Mouse (Mus musculus) heart, postnatal 36 days (tissue): ENCODE measurements around the gene Eif4b. TPM values are rescaled to one million over a fixed set of nuclear protein-coding genes. Genes with fewer than 3 reads are reported as not detected.

Experiments
- DNase-seq, 2 experiments: peaks; one replicate each; pipeline ENCODE4 v3.0.0; 2021 to 2022
- intact Hi-C: fragments of 180-260 bp; cut with DNase I; formaldehyde crosslinking; loops from one replicate; pipeline ENCODE4 v1.15.1; 2025
- total RNA-seq, 2 experiments: library from RNA; stranded (reverse); gene quantifications; 2 replicates each; pipeline ENCODE4 v1.2.3; 2021

The Eif4b gene
- total RNA-seq = 100 to 1,000 TPM; 149 to 165 TPM

DNA sequence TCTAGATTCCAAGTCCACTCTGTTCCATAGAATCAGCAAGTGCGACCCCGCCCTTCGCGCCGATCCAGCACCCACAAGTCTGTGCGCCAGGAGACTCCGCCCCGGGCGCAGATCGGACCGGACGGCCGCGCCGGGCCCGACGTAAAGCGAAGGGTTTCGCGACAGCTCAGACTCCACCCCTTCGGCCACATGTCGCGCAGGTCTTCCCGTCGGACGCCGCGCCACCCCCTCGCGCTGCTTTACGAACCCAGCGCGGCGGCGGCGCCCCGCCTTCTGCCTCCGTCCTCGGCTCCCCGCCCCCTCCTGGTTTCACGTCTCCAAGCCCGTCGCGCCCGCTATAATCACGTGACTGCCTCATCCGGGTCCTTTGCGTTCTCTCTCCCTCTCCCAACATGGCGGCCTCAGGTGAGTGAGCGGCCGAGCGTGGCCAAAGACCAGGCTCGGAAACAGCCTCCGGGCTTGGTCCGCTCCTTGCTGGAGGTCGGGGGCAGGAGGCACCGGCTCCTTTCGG lies at the start of gene Eif4b:
Gene Eif4b, plus strand, starts transcription at position 215 of the 511 bp plus-strand sequence.
- intact Hi-C loops = loop anchor here (2.0 kb wide), 1 partner anchor 21 kb away; no protein-coding TSS in a partner anchor
- DNase-seq = peak; percentile 96 to 97

GRCm38 (mm10) chr15:102023888-102024287 lies 49.7 kb upstream of the Eif4b start:
- DNase-seq = no peak

DNA sequence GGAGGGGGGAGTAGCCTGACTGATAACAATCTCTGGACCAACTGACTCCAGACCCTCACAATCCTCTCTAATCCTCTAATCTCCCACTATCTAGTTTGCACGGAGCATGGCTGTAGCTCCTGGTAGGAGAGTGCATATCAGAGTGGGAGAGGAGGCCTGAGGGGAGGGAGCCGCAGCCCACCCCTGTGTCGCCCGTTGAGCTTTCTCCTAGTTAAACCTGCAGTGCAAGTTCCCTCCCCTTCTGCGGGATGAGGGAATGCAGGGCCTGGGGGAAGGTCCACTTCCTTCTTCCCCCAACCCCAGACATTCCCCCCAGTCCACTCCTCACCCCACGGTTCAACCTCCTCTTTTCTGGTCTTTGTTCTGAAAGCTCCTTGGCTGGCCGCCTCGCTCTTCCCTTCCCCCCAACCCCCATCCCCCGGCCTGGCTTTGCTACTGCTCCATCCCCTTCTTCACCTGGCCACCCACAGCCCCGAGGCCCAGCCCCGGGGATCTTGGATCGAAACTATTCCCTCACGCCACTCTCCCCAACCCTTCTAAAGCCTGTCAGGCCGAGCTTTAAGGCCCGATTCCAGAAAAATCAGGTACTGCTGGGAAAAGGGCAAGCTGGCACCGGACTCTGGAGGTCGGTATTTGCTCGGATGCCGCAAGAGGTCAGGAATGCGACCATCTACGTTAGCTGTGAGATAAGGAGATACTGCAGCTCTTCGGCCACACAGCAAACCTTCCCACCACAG lies 48.3 kb upstream of the Eif4b start:
- intact Hi-C loops = no loop called here
- DNase-seq = peak in 1 of 2 experiments; percentile 17

More at GRCm38 (mm10) chr15:102023888-102024287, 49.7 kb upstream of the Eif4b start:
- intact Hi-C loops = no loop called here

DNA sequence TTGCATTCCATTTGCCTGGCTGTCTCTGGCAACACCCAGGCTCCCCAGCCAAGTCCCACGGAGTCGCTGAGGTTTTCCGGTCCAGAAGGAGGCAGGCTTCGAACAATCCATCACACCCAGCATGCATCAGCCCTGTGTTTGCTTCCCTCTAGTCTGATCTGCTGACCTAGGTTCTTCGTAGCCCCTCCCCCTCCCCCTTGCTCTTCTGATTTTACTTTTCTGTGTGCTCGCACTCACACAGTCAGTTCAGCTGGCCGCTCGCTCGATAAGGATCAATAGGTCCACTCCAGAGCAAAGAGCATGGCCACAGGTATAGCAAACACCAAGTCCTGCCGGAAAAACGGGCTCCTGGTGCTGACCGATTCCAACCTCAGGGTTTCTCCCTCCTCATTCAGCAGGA lies 47.1 kb upstream of the Eif4b start:
- intact Hi-C loops = no loop called here

GRCm38 (mm10) chr15:102028040-102028439 lies 45.5 kb upstream of the Eif4b start, which contains the start of gene Krt18:
Krt18 (plus strand) TSS chr15:102028180.
- DNase-seq = no peak
- intact Hi-C loops = no loop called here

More for the DNA sequence above, 47.1 kb upstream of the Eif4b start:
- no peak for DNase-seq

DNA sequence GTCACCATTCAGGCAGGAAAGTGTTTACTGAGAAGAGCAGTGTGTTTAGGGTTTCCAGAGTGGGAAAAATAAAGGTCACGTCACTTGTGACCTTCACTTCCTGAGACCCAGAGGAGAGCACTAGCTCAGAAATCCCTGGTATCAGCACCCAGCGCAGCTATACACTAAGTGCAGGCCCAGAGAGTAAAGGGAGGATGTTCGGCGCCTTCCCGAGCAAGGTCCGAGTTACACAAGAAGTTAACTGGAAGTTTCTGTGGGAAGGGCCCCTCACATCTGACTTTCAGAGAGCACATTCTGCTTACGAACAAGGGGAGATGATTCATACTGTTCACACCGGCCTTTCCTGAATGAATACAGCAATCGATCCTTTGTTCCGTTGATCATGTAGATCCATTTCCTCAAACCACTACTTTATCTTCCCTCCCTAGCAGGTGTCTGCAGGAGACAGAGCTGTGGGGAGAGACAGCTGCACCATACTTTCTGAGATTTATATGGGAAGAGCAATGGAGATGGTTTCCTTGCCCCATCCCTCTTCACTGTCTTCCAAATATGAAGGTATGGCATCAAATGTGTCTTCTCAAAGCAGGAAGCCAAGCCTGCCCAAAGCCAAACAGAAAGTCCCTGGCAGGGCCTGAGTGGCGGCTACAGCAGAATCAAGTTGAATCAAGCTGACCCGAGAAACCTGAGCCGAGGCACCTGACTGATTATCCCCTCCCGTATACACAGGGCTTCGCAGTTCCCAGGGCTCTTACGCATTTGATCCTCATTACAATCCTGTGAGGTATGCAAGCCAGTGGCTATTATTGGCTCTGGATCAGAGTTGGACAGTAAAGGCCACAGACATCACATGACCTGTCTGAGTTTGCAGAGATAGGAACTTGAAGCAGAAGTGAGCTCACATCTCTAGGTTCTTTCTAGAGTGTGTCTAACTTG lies 39.2 kb upstream of the Eif4b start:
- no peak for DNase-seq
- intact Hi-C loops = no loop called here

DNA sequence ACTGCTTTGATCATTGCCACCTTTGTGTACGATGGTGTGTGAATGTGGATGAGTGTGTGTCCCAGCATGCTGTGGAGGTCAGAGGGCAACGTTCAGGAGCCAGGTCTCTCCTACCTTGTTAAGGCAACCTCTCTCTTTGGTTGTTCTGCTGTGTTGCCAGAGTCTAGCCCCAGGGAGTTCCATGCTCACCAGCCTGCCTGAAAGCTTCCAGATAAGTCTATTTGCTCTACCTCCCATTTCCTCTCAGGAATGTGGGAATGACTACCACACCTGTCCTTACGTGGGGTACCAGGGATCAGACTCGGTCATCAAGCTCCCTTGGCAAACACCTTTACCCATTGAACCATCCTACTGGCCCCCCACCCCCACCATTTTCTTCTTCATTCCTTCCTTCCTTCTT lies 33.3 kb upstream of the Eif4b start:
- intact Hi-C loops = no loop called here
- no peak for DNase-seq

DNA sequence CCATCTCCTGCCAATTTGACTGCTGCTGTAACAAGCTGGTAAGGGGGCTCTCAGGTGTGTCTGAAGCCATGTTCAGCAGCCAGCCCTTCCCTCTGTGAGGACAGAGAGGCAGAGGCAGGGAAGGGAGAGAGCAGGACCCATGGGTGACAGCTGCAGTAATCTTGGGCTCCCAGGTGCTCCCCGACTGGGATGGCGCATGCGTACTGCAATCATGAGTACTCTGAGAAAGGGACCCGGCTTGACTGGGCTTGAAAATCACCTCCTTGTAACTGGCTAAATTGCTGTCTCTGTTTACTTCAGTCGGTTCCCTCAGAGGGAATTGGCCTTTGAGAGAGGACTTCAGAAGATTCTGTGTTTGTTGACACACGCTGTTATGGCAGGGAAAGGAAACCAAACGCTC lies 31.6 kb upstream of the Eif4b start:
- no peak for DNase-seq
- intact Hi-C loops = no loop called here

DNA sequence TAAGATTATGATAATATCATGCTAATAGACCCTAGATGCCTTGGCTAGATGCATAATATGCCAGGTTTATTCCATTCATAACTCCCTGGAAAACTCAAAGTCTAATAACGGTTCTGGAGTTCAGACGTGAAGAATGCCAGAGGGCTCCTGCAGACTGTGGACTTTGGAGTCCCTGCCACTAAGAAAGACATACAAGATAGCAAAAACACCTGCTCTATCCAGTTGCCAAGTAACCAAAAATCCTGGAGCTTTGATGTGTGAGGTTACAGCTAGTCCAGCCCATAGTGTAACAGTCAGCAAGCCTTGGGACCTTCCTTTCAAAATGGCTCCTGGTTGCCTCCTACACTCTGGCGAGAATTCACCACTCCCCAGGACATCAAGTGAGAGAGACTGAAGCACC lies 28.8 kb upstream of the Eif4b start:
- no peak for DNase-seq
- intact Hi-C loops = no loop called here

- intact Hi-C loops = no loop called here
- DNase-seq = no peak
These were observed 27.9 kb upstream of the Eif4b start for GRCm38 (mm10) chr15:102045691-102046090.

DNA sequence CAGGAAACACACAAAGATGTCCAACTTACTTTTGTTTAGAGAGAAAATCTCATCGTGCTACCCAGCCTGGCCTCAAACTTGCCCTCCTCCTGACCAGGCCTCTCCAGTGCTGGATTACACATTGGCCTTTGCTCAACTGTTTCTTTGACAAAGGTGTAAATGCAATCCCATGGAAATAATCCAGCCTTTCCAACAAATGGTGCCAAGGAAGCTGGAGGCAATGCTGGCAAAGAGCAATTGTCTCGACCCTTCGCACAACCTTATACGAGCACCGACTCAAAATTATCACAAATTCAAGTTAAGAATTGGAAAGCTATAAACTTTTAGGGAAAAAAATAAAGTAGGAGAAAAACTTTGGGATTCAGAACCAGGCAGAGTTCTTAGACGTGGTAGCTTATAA lies 25.6 kb upstream of the Eif4b start:
- DNase-seq = no peak
- intact Hi-C loops = no loop called here

- intact Hi-C loops = no loop called here
- DNase-seq = no peak
These were observed 23.7 kb upstream of the Eif4b start for GRCm38 (mm10) chr15:102049871-102050270.

DNA sequence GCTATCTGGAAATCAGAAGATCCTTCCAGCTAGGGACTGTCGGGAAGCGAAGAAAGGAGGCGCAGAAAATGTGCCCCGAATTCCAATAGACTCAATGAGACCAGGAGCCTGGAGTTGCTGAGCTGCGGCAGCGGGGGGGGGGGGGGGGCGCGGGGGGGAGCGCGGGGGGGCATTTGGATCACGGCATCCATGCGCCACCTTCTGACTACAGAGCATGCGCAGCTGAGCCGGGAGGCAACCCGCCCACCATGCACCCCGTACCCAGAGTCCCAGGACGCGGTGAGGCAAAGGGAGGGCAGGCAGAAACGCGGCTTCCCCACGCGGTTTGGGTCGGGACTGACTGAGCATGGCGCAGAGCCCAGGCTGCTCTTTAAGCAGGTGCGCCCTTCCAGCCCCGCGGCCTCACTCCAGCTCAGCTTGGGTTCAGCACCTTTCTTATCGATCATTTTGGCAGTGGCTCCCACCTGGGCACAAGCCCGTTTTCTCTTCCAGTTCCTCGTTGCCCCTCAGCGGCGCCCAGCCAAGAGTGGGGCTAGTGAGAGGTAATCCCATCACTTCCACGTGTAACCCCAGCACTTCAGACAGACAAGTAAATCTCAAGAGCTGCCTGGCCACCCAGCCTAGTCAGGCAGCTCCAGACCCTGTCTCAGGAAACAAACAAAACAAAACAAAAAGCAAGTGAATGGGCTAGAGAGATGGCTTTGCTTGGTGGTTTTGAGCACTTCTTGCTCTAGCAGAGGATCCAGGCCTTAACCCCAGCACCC lies 21.5 kb upstream of the Eif4b start:
- intact Hi-C loops = no loop called here
- peak; percentile 33 to 35 for DNase-seq

DNA sequence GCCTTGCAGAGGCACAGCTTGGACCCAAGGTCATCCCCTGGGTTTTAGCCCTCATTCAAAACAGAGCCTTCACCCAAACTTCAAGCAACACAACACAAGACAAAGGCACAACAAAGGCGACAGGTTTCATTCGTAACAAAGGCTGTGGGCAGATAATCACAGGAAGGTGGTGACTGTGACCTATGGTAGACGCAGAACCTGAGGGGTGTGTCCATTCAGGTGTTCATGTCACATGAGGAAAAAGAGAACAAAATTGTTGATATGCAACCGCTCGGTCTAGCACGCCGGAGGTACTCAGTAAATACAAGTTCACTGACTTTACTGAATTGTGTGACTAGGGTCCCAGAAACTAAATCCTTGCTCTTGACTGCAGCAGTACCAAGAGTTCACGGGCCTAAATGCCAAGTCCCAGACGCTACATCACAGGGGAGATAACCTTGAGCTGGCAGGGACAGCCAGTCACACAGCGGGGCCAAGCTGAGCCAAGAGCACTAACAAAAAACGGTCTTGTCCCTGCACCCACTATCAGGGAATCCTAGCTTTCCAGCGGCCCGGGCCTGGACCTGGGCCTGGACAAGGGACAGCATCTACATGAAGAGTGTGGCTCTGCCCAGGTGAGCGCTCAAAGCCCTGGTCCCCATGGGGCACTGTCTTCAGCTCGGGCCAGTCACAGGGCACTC lies 16.9 kb upstream of the Eif4b start:
- DNase-seq = peak; percentile 10 to 19
- intact Hi-C loops = no loop called here

DNA sequence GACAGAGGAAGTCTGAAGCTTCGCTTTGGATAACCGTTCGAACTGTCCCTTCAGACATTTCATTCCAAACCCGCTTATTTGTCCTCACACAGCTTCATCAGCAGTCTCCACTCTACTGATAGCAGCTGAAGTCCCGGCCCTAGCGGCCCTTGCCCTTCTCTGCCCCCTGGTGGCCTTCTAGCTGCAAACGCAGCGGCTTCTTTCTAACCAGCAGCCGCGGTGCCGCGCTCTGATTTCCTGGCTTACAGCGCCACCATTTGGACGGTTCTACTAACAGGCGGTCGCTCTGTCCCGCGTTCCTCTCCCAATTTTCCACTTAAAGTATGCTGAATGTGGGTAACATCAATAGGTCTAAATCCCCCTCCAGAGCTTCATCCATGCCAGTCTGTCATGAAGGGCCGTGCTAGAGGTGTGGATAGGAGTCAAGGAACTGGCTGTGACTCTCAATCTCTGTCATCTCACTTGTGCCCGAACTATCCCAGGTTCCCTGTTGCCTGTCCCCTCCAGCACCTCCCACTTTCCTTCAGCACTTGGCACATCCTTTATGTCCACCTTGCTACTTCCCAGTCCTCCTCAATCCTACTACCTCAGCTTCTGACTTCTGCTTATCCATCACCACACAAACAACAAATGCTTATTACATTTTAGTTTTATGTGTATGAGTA lies 7.8 kb upstream of the Eif4b start:
- intact Hi-C loops = loop anchor here (1.0 to 5.0 kb wide), 4 partner anchors 77 to 728 kb away; no protein-coding TSS in a partner anchor
- DNase-seq = peak; percentile 94 to 95

DNA sequence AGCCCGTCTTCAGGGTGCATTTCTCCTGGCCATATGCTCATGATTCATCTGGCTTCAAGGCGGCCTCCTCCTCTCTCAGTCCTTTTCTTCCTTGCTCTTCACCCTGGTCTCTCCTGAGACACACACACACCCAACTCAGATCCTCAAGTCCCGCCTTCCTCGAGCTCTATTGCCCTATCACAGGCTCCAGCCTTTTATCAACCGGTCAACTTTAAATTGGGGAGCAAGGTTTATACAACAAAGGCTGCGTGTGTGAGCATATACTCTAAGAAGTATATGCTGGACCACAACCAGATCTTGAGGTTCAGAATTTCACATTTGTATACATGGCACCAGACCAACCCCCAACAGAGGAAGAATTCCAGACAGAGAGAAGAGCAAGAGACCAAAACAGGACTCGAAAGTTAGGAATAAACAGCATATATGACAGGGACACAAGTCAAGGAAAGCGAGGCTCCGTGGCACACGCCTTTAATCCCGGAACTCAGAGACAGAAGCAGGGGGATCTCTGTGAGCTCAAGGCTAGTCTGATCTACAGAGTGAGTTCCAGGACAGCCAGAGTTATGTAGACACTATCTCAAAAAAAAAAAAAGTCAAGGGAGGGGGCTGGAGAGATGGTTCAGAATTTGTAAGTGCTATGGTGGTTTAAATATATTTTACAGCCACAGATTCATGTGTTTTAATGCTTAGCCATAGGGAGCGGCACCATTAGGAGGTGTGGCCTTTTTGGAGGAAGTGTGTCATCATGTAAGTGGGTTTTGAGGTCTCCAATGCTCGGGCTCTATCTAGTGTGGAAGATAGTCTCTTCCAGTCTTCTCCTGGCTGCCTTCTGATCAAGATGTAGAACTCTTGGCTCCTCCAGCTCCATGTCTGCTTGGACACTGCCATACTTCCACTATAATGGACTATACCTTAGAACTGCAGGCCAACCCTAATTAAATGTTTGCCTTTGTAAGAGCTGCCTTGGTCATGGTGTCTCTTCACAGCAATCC lies 2.8 kb upstream of the Eif4b start:
- no peak for DNase-seq
- intact Hi-C loops = no loop called here

- intact Hi-C loops = no loop called here
- DNase-seq = no peak
These were observed 512 bp upstream of the Eif4b start for GRCm38 (mm10) chr15:102072963-102073558.
